Mouse (Mus musculus) heart, embryonic 14.5 days (tissue): Measurements from ENCODE around the gene 1700025G04Rik. TPM values are rescaled to one million over a fixed set of nuclear protein-coding genes. Genes with fewer than 3 reads are reported as not detected.

Experiments used
- ATAC-seq: fragments of 200-750 bp; cut with Nextera tagmentation; 2 replicates; pipeline ENCODE4 v1.8.0; 2017; ENCODE audit warnings: low read depth, moderate TSS enrichment; ENCODE audit not compliant: insufficient number of reproducible peaks, insufficient read depth, low FRiP score
- H3K27ac ChIP-seq, 2 experiments: fragments of 200-500 bp in 1 of 2; fragments of 300-500 bp in 1 of 2; sonication (generic) in 1 of 2; replicated peaks in 1 of 2; 2 replicates each; pipeline ENCODE4 v1.5.1; 2012 to 2014; ENCODE audit warnings: low read depth in 2 of 2, low read length in 2 of 2, control low read depth in 1 of 2, mild to moderate bottlenecking in 1 of 2, mixed read lengths in 1 of 2; ENCODE audit not compliant: control insufficient read depth in 1 of 2, insufficient read depth in 1 of 2
- H3K27me3 ChIP-seq: fragments of 300-500 bp; sonication (generic); 2 replicates; pipeline ENCODE4 v1.6.1; 2014; ENCODE audit warnings: mild to moderate bottlenecking, low read length, control low read depth; ENCODE audit not compliant: control insufficient read depth, insufficient read depth
- H3K36me3 ChIP-seq: fragments of 300-500 bp; sonication (generic); 2 replicates; pipeline ENCODE4 v1.6.1; 2014; ENCODE audit warnings: mild to moderate bottlenecking, control low read depth, low read length, mixed read lengths; ENCODE audit not compliant: control insufficient read depth, insufficient read depth
- H3K4me1 ChIP-seq, 2 experiments: fragments of 200-500 bp in 1 of 2; fragments of 300-500 bp in 1 of 2; sonication (generic) in 1 of 2; 2 replicates each; pipeline ENCODE4 v1.6.1; 2012 to 2014; ENCODE audit warnings: low read length in 2 of 2, control low read depth in 1 of 2, mixed read lengths in 1 of 2; ENCODE audit not compliant: control insufficient read depth in 2 of 2, insufficient read depth in 2 of 2
- H3K4me2 ChIP-seq: fragments of 300-500 bp; sonication (generic); 2 replicates; pipeline ENCODE4 v1.6.1; 2014; ENCODE audit warnings: mild to moderate bottlenecking, low read length
- H3K4me3 ChIP-seq, 2 experiments: fragments of 200-500 bp in 1 of 2; fragments of 300-500 bp in 1 of 2; sonication (generic) in 1 of 2; 2 replicates each; pipeline ENCODE4 v1.5.1; 2012 to 2014; ENCODE audit warnings: low read length in 2 of 2, mild to moderate bottlenecking in 2 of 2, control low read depth in 1 of 2, low read depth in 1 of 2, moderate library complexity in 1 of 2; ENCODE audit not compliant: control insufficient read depth in 1 of 2, insufficient read depth in 1 of 2
- H3K9ac ChIP-seq: fragments of 300-500 bp; sonication (generic); 2 replicates; pipeline ENCODE4 v1.6.1; 2014; ENCODE audit warnings: mild to moderate bottlenecking, low read length
- H3K9me3 ChIP-seq: fragments of 300-500 bp; sonication (generic); 2 replicates; pipeline ENCODE4 v1.6.1; 2016; ENCODE audit warnings: low read length, control low read depth; ENCODE audit not compliant: control insufficient read depth
- WGBS: fragments of 180-500 bp; shearing (Covaris S2); extraction: QIAGEN DNeasy Blood & Tissue Kit; methylation state at CpG from one replicate; pipeline ENCODE4 v1.1.7; 2014; 5-methylcytosine and 5-hydroxymethylcytosine counted together
- polyA plus RNA-seq: library from polyadenylated mRNA; unstranded; fragments of >200 nt; fragmentation: Nextera tagmentation; extraction: Ambion mirVana; gene quantifications from 2 replicates; pipeline ENCODE4 v1.2.1, GENCODE M21; 2014

The 1700025G04Rik gene
- polyA plus RNA-seq, 1 experiment from 2014 or later: 35.7 TPM

DNA sequence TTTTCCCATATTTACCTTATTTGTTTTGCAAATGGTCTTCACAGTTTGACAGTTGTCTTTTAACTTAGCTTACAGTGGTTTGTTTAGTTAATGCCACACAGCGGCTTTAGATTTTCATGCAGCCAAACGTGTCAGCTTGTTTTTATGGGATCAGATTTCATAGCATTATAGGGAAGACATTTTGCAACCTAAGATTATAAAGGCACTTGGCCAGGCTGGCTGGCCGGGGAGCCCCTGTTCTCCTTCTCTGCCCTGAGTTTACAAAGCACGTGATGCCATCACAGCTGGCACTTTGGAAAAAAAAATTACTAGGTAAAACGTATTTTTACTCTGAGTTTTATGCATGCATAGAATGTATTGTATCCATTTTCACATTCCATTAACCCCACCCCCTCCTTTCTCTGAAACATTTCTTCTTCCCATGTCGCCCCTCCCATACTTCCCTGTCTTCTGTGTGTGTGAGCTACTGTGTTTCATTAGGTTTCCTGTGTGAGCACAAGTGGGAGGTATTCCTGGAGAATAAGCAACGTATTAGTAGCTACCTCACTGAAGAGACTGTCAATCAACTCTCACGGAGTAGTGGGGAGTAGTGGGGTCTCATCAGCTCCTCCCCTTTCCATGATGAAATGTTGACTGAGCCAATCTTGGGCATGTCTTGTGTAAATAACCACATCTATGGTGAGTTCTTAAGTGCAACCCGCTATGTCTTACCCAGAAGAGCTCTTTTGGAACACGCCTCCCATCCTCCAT, 93.8 kb downstream of the 1700025G04Rik start:
- no peaks in the 10 kb centered on the region for H3K36me3 ChIP-seq
- no peak overlapping the region for H3K4me3 ChIP-seq
- no peaks in the 10 kb centered on the region for H3K27me3 ChIP-seq
- 0 out of 2 replicates have a peak, but pooled peaks cover 3% of the 10 kb centered on the region for H3K9me3 ChIP-seq
- peaks cover 9 to 18% of the 10 kb centered on the region in 2 experiments for H3K4me1 ChIP-seq
- ATAC-seq: no peak
- H3K27ac ChIP-seq: no peak overlapping the region
- no peak overlapping the region for H3K4me2 ChIP-seq
- 78% methylated on average over 10 of the region's 10 CpGs for WGBS
- no peak overlapping the region for H3K9ac ChIP-seq

DNA sequence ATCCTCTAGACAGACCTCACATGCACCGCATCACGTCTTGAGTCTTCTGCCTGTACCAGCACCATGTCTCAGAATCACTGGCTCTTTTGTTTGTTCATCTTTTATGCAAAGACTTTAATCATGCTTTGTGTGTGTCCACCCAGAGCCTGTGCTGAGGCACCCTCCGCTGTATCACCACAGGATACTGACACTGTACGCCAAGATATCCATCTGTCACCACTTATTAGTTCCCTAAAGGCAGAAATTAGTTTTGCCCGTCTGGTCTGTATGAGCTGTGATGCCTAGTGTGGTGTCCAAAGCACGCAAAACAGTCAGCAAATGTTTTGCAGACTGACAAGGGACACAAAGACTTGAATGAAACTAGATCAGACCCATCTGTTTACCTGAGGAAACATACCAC, 95.7 kb downstream of the 1700025G04Rik start:
- peaks cover 4 to 12% of the 10 kb centered on the region in 2 experiments for H3K4me1 ChIP-seq
- WGBS: 80% methylated on average over 6 of the region's 6 CpGs
- H3K9ac ChIP-seq: no peak overlapping the region
- 0 out of 2 replicates have a peak, but pooled peaks cover 3% of the 10 kb centered on the region for H3K9me3 ChIP-seq
- H3K27ac ChIP-seq: no peak overlapping the region
- H3K4me3 ChIP-seq: no peak overlapping the region
- H3K4me2 ChIP-seq: no peak overlapping the region
- H3K36me3 ChIP-seq: no peaks in the 10 kb centered on the region
- no peak for ATAC-seq
- no peaks in the 10 kb centered on the region for H3K27me3 ChIP-seq

DNA sequence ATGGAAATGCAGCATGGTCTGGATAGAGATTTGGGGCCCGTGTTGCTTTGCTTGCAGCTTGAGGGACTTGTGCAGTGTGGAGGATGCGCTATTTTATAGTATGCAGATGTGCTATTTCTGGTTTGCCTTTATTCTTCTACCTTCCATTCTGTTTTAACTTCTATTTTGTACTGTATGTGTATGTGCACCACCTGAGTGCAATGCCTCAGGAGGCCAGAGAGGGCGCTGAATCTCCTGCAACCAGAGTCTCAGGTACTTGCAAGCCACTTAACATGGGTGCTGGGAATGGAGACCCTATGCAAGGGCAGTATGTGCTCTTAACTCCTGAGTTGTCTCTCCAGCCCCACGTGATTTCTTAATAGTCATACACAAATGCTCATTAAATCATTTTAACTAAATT, 98.4 kb downstream of the 1700025G04Rik start:
- WGBS: 95% methylated on average over 4 of the region's 4 CpGs
- Histone ChIP-seq H3K27me3 (no peaks in the 10 kb centered on the region), H3K4me2 (no peak overlapping the region)

DNA sequence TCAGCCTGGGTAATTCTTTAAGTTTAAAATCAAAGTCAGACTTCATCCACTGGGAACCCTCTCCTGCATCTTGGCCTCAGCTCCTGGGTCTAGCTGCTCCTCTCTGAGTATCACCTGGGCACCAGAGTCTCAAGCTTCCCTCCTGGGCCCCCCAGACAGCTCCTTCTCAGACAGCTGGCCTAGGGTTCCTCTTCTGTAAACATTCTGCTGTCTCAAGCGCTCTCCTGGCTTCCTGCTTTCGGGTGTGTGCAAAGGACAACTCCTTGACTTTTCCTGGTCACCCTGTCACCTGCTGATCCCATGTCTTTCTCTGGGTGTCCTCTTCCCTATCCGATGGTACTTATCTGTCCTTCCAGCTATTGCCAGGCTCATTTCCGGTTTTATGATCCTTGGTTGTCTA, 99.3 kb downstream of the 1700025G04Rik start:
- Histone ChIP-seq H3K9ac (no peak overlapping the region), H3K4me1 (peaks cover 3 to 12% of the 10 kb centered on the region in 2 experiments), H3K27me3 (no peaks in the 10 kb centered on the region), H3K4me2 (no peak overlapping the region), H3K9me3 (0 out of 2 replicates have a peak, but pooled peaks cover 3% of the 10 kb centered on the region), H3K27ac (no peak overlapping the region), H3K4me3 (no peak overlapping the region), H3K36me3 (no peaks in the 10 kb centered on the region)
- WGBS: 60% methylated on average over 4 of the region's 4 CpGs
- no peak for ATAC-seq

More for the DNA sequence above, 98.4 kb downstream of the 1700025G04Rik start:
- Histone ChIP-seq H3K36me3 (no peaks in the 10 kb centered on the region), H3K4me1 (peaks cover 0 to 3% of the 10 kb centered on the region in 2 experiments; a peak in 3 of 4 replicates), H3K9me3 (0 out of 2 replicates have a peak, but pooled peaks cover 3% of the 10 kb centered on the region), H3K27ac (no peak overlapping the region), H3K4me3 (no peak overlapping the region), H3K9ac (no peak overlapping the region)
- no peak for ATAC-seq

DNA sequence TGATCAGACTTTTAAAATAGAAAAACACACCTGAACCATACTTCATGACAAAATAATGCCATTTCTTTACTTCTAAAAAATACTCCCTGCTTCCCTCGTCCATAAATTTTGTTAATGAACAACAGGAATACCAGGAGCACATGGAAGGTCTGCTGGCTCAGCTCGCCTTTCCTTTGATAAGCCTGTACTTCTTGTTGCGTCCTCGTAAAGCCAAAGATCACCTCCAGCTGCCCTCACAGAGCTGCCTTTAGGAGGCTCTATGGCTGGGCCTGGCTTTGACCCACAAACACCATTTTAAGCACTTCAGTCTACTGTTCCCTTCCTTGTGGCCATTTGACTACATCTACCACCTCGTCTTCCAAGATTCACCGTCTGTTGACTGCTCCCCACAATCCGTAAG, 101.2 kb downstream of the 1700025G04Rik start:
- 0 out of 2 replicates have a peak, but pooled peaks cover 3% of the 10 kb centered on the region for H3K9me3 ChIP-seq
- H3K36me3 ChIP-seq: no peaks in the 10 kb centered on the region
- H3K27me3 ChIP-seq: no peaks in the 10 kb centered on the region
- peaks cover 3 to 12% of the 10 kb centered on the region in 2 experiments for H3K4me1 ChIP-seq
- no peak overlapping the region for H3K27ac ChIP-seq
- WGBS: 74% methylated on average over 7 of the region's 7 CpGs
- no peak overlapping the region for H3K4me2 ChIP-seq
- no peak overlapping the region for H3K4me3 ChIP-seq
- H3K9ac ChIP-seq: no peak overlapping the region
- ATAC-seq: no peak

DNA sequence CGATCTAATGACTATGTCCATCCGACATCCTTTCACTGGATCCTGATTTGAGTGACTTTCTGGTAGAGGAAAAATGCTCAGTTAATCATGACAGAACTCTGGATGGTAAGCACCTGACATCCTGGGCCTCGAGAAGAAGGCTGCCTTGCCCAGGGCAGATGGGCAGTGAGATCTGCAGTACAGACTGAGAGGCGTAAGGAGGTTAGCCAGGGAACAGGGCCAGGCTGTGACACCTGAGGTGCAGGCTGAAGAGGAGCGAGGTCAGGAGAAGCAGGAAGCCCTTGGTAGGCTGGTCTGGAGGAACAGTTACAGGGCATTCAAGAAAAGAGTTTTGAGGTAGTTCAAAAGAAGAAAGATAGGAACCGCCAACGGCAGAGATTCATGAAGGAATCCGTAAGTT, 101.9 kb downstream of the 1700025G04Rik start:
- Histone ChIP-seq H3K9me3 (0 out of 2 replicates have a peak, but pooled peaks cover 3% of the 10 kb centered on the region), H3K36me3 (no peaks in the 10 kb centered on the region), H3K9ac (no peak overlapping the region), H3K27ac (no peak overlapping the region), H3K4me3 (no peak overlapping the region), H3K4me1 (peaks cover 3 to 12% of the 10 kb centered on the region in 2 experiments), H3K27me3 (no peaks in the 10 kb centered on the region), H3K4me2 (no peak overlapping the region)
- ATAC-seq: no peak
- WGBS: 81% methylated on average over 8 of the region's 8 CpGs

DNA sequence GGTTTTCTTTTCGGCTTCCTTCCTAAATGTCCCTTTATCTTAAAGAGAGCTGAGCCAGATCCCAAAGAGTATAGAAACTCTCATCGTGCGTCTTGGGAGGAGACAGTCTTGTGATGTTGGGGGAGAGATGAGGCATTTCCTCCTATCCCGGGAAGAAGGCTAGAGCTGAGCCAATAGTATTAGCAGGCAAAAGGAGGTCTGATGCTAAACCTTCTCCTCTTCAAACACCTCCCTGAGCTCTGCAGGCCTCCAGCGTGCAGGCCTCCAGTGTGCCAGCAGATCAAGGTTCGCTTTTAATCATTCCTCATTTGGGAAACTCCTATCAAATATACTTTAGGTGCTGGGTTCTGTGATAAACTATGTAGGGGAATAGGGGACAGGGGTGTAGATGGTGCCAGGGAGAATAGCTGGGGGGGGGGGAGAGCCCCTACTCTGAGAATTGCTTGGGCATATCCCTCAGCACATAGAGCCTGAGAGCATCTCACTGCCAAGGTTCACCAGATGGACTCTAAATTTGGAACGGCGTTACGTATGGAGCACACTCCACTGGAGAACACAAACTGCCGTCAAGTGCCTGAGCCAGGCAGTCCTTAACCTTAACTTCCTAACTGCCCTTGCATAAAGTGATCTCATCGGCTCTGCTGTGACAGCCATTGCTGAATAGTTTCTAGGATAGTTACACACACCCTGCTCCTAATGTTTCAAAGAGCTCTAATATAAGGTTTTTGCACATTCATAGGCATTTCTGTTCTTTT, 103.7 kb downstream of the 1700025G04Rik start:
- no peak overlapping the region for H3K4me3 ChIP-seq
- peaks cover 3 to 12% of the 10 kb centered on the region in 2 experiments for H3K4me1 ChIP-seq
- WGBS: 43% methylated on average over 11 of the region's 11 CpGs
- ATAC-seq: peak; percentile 54; the same call in 1 of the 2 replicates
- no peaks in the 10 kb centered on the region for H3K36me3 ChIP-seq
- H3K9ac ChIP-seq: 0 out of 2 replicates have a peak overlapping the region, but pooled peaks have one; percentile 21
- H3K27me3 ChIP-seq: no peaks in the 10 kb centered on the region
- peak overlapping the region in 1 of 2 experiments; percentile 24; a peak in 2 of 4 replicates for H3K27ac ChIP-seq
- H3K4me2 ChIP-seq: peak overlapping the region; percentile 8; the same call in 1 of the 2 replicates
- H3K9me3 ChIP-seq: no peaks in the 10 kb centered on the region
